Mouse (Mus musculus): ENCODE data around the gene Slco3a1. TPM values are rescaled to one million over a fixed set of nuclear protein-coding genes. Genes with fewer than 3 reads are reported as not detected.

Slco3a1 gene
- total RNA-seq, 2 experiments from 2014 or later, result 39.1 to 57.9 TPM

DNA sequence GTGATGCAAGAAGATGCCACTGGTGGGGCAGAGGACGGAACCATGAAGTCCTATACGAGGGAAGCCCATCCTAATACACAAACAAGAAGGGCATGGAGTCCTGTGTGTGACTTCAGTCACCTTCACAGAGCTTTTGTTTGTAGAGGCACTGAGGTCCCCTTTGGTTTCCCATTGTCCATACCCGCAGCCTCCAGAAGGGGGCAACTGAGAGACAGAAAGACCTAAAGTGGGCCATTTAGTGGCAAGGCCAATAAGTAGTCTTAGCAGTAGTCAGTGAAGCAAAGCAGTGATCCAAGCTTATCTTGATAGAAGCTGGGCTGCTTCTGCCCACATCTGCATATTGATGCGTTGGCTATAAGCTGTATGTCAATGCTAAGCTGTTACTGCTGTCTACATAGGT is 184.9 kb downstream of the Slco3a1 start:
- intact Hi-C loops (cut with DNase I), result loop anchor here (2.0 to 5.0 kb wide), 2 partner anchors 183 to 741 kb away; partner anchors contain the start of gene Slco3a1

DNA sequence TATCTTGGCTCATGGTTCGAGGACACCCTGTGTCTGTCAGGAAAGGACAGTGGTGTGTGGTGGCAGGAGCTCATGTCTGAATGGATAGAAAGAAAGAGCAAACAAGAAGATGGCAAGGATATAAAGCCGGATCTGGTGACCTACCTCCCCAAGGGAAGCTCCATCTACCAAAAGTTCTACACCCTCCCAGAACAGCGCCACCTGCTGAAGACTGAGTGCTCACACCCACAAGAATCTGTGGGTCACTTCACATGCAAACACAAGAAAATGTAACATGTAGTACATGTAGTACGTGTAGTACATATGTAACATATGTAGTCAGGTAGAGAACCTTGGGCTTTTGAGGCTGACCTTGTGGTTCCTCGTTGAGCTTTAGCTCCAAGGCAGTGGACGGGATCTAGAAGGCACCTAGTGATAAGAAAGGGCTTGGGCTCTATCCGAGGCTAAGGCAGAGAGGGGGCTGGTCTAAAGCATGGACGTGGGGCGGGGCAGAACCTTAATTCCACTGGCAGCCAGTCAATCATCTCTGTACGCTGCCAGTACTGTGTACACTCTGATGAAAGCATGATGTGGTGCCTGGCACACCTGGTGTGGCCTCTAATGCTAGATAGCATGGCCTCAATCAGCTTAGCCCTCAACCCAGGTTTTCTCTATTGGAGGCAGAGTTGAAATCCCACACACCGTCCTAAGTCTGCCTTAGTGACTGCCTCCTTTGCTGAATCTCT is 186.2 kb downstream of the Slco3a1 start:
- DNase-seq (ENCODE audit: low spot score in 2 of 2), result no peak
- intact Hi-C loops (cut with DNase I), result loop anchor here (5.0 kb wide), 1 partner anchor 184 kb away; the partner anchor contains the start of gene Slco3a1

More for the DNA sequence above, 184.9 kb downstream of the Slco3a1 start:
- DNase-seq (ENCODE audit: low spot score in 2 of 2), result no peak

GRCm38 (mm10) chr7:74367350-74367749 is 187.2 kb downstream of the Slco3a1 start:
- intact Hi-C loops (cut with DNase I), result loop anchor here (5.0 kb wide), 1 partner anchor 185 kb away; the partner anchor contains the start of gene Slco3a1
- DNase-seq (ENCODE audit: low spot score in 2 of 2), result peak; percentile 48 to 57

GRCm38 (mm10) chr7:74365623-74366022 is 189.0 kb downstream of the Slco3a1 start:
- DNase-seq (ENCODE audit: low spot score in 2 of 2), result no peak
- intact Hi-C loops (cut with DNase I), result loop anchor here (5.0 kb wide), 1 partner anchor 187 kb away; the partner anchor contains the start of gene Slco3a1

- intact Hi-C loops (cut with DNase I), result loop anchor here (5.0 kb wide), 1 partner anchor 187 kb away; the partner anchor contains the start of gene Slco3a1
- no peak for DNase-seq (ENCODE audit: low spot score in 2 of 2)
Measured at GRCm38 (mm10) chr7:74364956-74365355, 189.6 kb downstream of the Slco3a1 start.

- intact Hi-C loops (cut with DNase I), result no loop called here
- no peak for DNase-seq (ENCODE audit: low spot score in 2 of 2)
Measured at GRCm38 (mm10) chr7:74363440-74363839, 191.1 kb downstream of the Slco3a1 start.

GRCm38 (mm10) chr7:74361677-74362076 is 192.9 kb downstream of the Slco3a1 start:
- DNase-seq (ENCODE audit: low spot score in 2 of 2), result no peak

DNA sequence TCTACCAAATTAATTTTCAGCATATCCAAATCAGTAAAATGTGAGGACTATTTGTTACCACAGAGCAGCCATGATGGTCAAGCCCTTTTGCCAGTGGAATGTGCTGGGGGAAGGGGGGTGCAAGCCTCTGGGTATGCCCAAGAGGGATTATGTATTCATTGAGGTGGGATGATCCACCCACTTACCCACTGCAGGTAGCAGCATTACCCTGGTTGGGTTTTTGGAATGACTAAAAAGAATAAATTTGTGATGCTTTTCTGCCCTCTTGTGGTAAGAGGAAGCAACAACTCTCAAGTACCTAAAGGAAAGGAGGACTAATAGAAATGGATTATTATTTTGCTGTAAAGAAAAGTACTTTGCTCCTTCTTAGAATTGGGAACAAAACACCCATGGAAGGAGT is 197.6 kb downstream of the Slco3a1 start:
- DNase-seq (ENCODE audit: low spot score in 2 of 2), result no peak
- intact Hi-C loops (cut with DNase I), result loop anchor here (10.0 kb wide), 2 partner anchors 242 to 612 kb away; partner anchors contain the start of gene Fam174b

More at GRCm38 (mm10) chr7:74361677-74362076, 192.9 kb downstream of the Slco3a1 start:
- intact Hi-C loops (cut with DNase I), result no loop called here

DNA sequence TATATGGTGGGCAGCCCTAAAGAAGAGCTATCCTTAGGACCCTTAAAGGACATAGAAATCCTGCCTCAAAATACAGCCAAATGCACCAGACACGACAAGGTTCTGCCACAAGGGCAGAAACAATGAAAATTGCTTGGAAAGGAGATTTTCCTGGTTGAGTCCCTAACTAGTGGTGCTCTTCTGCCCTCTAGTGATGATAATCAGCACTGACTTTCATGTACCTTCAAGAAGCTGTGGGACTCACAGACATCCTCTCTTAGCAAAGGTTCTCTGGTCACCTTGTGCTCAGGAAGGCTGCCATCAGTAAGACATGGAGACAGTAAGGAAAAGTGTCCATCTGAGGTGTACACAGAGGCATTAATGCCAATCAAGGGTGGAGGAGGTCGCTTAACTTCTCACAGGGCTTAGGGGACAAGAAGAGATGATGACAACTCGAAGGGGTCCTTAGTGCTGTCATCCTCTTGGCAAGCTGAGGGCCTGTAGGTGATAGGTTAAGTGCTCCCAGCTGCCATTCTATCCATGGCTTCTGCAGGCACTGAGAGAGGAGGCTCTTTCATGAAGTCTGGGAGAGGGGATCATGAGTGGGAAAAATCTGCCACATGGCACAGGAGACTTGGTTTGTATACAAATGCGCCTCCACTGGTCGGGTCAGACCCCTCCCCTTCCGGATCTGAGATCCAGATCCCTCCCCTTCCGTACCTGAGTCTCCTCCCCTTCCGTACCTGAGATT is 199.9 kb downstream of the Slco3a1 start:
- intact Hi-C loops (cut with DNase I), result loop anchor here (2.0 to 10.0 kb wide), 4 partner anchors 240 to 702 kb away; partner anchors contain the start of gene Fam174b
- no peak for DNase-seq (ENCODE audit: low spot score in 2 of 2)

DNA sequence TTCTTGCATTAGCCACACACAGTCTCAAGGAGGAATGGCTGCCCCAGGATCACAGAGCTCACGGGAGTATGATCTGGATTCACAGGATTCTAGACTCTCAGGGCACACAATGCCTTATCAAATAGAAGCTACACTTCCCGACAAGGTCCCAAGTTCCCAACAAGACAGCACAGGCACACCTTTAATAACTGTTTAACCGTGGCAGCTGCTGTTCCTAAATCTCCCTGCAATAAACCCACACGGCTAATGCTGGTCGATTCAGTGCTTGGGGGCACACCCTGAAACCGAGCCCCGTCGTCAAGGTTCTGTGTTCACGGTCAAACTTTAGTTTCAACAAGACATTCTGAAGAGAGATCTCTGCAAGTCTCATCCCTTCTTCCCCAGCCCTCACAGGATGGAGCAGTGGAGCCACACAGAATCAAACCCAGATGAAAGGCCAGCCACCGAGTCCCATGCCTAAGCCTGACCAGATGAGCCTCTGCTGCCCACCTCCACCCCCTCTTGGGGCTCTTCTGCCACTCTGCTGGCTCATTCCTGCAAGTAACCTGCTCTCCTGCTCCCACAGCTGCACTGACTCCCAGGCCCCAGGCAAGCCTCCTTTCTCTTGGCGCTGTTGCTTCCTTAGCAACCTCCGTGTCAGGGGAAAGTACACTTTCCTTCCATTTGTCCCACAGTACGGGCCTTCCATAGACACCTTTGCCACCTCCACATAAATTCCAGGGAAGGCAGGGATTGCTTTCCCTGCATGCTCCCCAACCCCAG is 200.7 kb downstream of the Slco3a1 start:
- intact Hi-C loops (cut with DNase I), result loop anchor here (2.0 to 10.0 kb wide), 4 partner anchors 239 to 701 kb away; partner anchors contain the start of gene Fam174b
- no peak for DNase-seq (ENCODE audit: low spot score in 2 of 2)

GRCm38 (mm10) chr7:74353240-74353639 is 201.3 kb downstream of the Slco3a1 start:
- intact Hi-C loops (cut with DNase I), result loop anchor here (10.0 kb wide), 2 partner anchors 238 to 608 kb away; partner anchors contain the start of gene Fam174b
- no peak for DNase-seq (ENCODE audit: low spot score in 2 of 2)

DNA sequence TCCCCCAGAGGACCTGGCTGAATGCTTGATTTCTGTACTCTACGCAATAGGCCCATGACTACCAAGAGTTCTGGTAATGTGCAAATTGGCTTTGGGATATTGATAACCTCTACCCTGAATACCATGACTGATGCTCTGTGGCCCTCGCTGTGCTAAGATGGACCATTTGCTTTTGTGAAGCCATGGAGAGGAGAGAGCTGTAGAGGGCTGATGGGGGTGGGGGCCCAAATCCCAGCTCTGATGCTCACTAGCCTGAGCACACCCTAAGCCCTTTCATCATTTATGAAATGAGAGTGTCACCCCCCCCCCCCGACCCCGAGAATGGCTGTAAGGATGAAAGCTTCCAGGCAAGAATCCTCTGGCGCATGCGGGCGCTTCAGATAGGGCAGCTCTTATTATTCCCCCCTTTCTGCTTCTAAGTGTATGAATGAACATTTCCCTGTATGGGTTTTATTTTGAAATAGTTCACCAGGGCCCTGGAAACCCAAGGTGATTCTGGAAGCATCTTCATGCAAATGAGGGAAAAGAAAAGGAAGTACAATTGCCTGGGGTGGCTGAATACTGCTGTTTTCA is 206.2 kb downstream of the Slco3a1 start:
- intact Hi-C loops (cut with DNase I), result no loop called here
- no peak for DNase-seq (ENCODE audit: low spot score in 2 of 2)

DNA sequence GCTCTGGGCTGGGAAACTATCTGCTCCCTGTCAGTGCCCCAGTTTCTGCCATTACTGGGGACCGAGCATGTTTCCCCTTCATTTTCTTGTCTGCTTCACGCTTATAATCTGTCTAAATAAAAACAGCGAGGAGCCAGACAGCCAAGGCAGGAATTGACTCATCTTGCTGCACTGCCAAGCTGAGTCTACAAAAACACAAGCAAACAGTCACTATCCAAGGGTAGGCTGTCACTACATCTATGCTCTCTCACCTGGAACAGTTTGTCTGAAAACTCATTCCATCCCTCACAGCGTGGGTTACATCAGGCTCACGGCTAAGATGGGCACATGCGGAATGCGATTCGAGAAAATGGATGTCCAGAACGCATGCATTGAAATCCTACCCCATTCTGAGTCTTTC is 207.6 kb downstream of the Slco3a1 start:
- intact Hi-C loops (cut with DNase I), result no loop called here
- no peak for DNase-seq (ENCODE audit: low spot score in 2 of 2)

- DNase-seq (ENCODE audit: low spot score in 2 of 2), result no peak
- intact Hi-C loops (cut with DNase I), result no loop called here
Measured at GRCm38 (mm10) chr7:74346451-74346850, 208.1 kb downstream of the Slco3a1 start.

- no peak for DNase-seq (ENCODE audit: low spot score in 2 of 2)
- intact Hi-C loops (cut with DNase I), result no loop called here
Measured at GRCm38 (mm10) chr7:74341149-74341805, 213.3 kb downstream of the Slco3a1 start.

GRCm38 (mm10) chr7:74340419-74340954 is 214.1 kb downstream of the Slco3a1 start:
- DNase-seq (ENCODE audit: low spot score in 2 of 2), result no peak
- intact Hi-C loops (cut with DNase I), result no loop called here

- no peak for DNase-seq (ENCODE audit: low spot score in 2 of 2)
- intact Hi-C loops (cut with DNase I), result no loop called here
Measured at GRCm38 (mm10) chr7:74337677-74338420, 216.7 kb downstream of the Slco3a1 start.

DNA sequence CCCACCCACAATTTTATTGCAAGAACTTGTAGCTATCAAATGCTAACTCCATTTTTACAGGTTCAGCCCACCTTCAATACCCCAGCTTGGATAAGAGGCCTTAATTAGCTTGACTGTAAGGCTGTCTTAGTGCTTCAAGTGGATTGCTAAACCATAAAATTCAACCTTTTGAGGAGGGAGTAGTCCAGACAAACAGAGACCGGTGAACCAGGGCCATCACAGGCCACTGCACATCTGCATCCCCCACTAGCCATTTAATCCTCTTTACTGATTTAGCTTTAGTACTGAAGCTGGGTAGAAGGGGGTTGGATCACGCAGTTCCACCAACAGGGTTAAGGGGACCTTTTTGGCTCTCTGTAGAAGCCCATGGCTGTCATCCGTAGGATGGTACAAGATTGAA is 222.3 kb downstream of the Slco3a1 start:
- intact Hi-C loops (cut with DNase I), result no loop called here
- no peak for DNase-seq (ENCODE audit: low spot score in 2 of 2)
